Mouse (Mus musculus): ENCODE data around the gene Rhobtb1.

GRCm38 (mm10) chr10:69224276-69224675 lies 73.0 kb downstream of the Rhobtb1 start:
- TF ChIP-seq POLR2A (IDR thresholded peaks at IDR 0.05; ENCODE audit: control insufficient read depth, extremely low read depth, insufficient read depth, low read length, poor library complexity) = no peak
- no peak for TF ChIP-seq CTCF (IDR thresholded peaks at IDR 0.05; ENCODE audit: borderline replicate concordance, control insufficient read depth, extremely low read depth, insufficient read depth, low read length, poor library complexity)

Data from thymus, adult 2 months (tissue).